Mouse (Mus musculus) hindbrain, embryonic 16.5 days (tissue): ENCODE results near the gene Adsl. TPM values are rescaled to one million over a fixed set of nuclear protein-coding genes. Genes with fewer than 3 reads are reported as not detected.
"Not testable (repeated sequence)": the region's sequence is repeated elsewhere in the genome, so short reads cannot be mapped to it uniquely, and the experiment has no call there.

Source experiments
- ATAC-seq: fragments of 200-750 bp; cut with Nextera tagmentation; 2 replicates; pipeline ENCODE4 v1.8.0; 2017; ENCODE audit warnings: moderate TSS enrichment, moderate library complexity
- H3K27ac ChIP-seq: fragments of 300-500 bp; sonication (generic); 2 replicates; pipeline ENCODE4 v1.5.1; 2014; ENCODE audit warnings: low read depth, mild to moderate bottlenecking, control low read depth, low read length, moderate library complexity
- H3K27me3 ChIP-seq: fragments of 300-500 bp; sonication (generic); replicated peaks from 2 replicates; pipeline ENCODE4 v1.6.1; 2014; ENCODE audit warnings: low read length; ENCODE audit not compliant: control insufficient read depth, insufficient read depth
- H3K36me3 ChIP-seq: fragments of 300-500 bp; sonication (generic); 2 replicates; pipeline ENCODE4 v1.6.1; 2014; ENCODE audit warnings: mild to moderate bottlenecking, low read length, moderate library complexity, mixed read lengths; ENCODE audit not compliant: control insufficient read depth, insufficient read depth
- H3K4me1 ChIP-seq: fragments of 300-500 bp; sonication (generic); 2 replicates; pipeline ENCODE4 v1.6.1; 2014; ENCODE audit warnings: low read depth, low read length; ENCODE audit not compliant: control insufficient read depth, insufficient read depth
- H3K4me2 ChIP-seq: fragments of 300-500 bp; sonication (generic); 2 replicates; pipeline ENCODE4 v1.6.1; 2014; ENCODE audit warnings: mild to moderate bottlenecking, low read length, control low read depth, moderate library complexity
- H3K4me3 ChIP-seq: fragments of 300-500 bp; sonication (generic); 2 replicates; pipeline ENCODE4 v1.5.1; 2014; ENCODE audit warnings: mild to moderate bottlenecking, low read length, control low read depth, moderate library complexity
- H3K9ac ChIP-seq: fragments of 300-500 bp; sonication (generic); 2 replicates; pipeline ENCODE4 v1.6.1; 2014; ENCODE audit warnings: low read depth, mild to moderate bottlenecking, control low read depth, low read length, moderate library complexity
- H3K9me3 ChIP-seq: fragments of 300-500 bp; sonication (generic); 2 replicates; pipeline ENCODE4 v1.6.1; 2014; ENCODE audit warnings: mild to moderate bottlenecking, low read length, moderate library complexity; ENCODE audit not compliant: control insufficient read depth
- WGBS: fragments of 180-500 bp; shearing (Covaris S2); extraction: QIAGEN DNeasy Blood & Tissue Kit; methylation state at CpG from one replicate; pipeline ENCODE4 v1.1.7; 2014; 5-methylcytosine and 5-hydroxymethylcytosine counted together
- polyA plus RNA-seq: library from polyadenylated mRNA; unstranded; fragments of >200 nt; fragmentation: Nextera tagmentation; extraction: Ambion mirVana; gene quantifications from 2 replicates; pipeline ENCODE4 v1.2.1, GENCODE M21; 2015

Adsl gene
- polyA plus RNA-seq, 1 experiment from 2014 or later = 116 TPM

GRCm38 (mm10) chr15:80915850-80916249 is 32.4 kb upstream of the Adsl start:
- Histone ChIP-seq H3K27ac (no peak overlapping the region), H3K9ac (no peak overlapping the region), H3K9me3 (no peaks in the 10 kb centered on the region), H3K4me2 (no peak overlapping the region), H3K4me3 (no peak overlapping the region), H3K36me3 (peaks cover 45% of the 10 kb centered on the region), H3K27me3 (no peaks in the 10 kb centered on the region), H3K4me1 (no peaks in the 10 kb centered on the region)
- WGBS = 82% methylated on average over 2 of the region's 2 CpGs
- ATAC-seq = no peak

DNA sequence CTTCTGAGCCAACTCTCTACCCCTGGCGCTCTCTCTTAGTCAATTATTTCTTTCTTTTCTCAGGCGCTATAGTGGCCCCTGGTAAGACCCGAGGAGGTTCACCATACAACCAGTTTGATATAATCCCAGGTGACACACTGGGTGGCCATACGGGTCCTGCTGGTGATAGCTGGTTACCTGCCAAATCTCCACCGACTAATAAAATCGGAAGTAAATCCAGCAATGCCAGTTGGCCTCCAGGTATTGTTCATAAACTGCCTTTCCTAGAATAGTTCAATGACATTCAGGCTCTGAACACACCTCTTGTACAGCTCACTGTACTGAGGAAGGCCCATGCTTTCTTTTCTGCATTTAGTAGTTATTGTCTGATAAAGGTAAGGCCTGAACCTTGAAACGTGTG is 31.7 kb upstream of the Adsl start:
- peaks cover 44% of the 10 kb centered on the region for H3K36me3 ChIP-seq

DNA sequence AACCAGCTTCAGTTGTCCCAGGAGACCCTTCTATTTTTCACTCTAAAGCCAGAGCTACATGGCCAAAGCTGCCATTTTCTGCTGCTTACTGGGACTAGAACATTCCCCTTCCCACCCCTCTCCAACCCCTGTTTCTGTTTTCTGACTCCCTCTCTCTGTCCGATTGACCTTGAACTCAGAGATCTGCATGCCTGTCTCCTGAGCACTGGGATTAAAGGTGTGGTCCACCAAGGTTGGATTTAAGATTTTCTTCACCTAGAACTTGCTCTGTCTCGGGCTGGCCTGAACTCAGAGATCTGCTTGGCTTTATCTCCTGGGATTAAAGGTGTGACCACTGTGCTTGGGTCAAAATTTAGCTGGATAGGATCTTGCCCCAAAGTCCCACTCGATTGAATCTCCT is 27.9 kb upstream of the Adsl start:
- ATAC-seq = no peak
- 98% methylated on average over 3 of the region's 3 CpGs for WGBS
- no peaks in the 10 kb centered on the region for H3K4me1 ChIP-seq
- H3K36me3 ChIP-seq = peaks cover 38% of the 10 kb centered on the region
- H3K4me3 ChIP-seq = no peak overlapping the region
- H3K9ac ChIP-seq = no peak overlapping the region
- no peaks in the 10 kb centered on the region for H3K9me3 ChIP-seq
- no peak overlapping the region for H3K4me2 ChIP-seq
- no peaks in the 10 kb centered on the region for H3K27me3 ChIP-seq
- no peak overlapping the region for H3K27ac ChIP-seq

More for the DNA sequence above, 31.7 kb upstream of the Adsl start:
- WGBS = 90% methylated on average over 7 of the region's 7 CpGs
- Histone ChIP-seq H3K27ac (no peak overlapping the region), H3K4me3 (no peak overlapping the region), H3K4me1 (no peaks in the 10 kb centered on the region), H3K27me3 (no peaks in the 10 kb centered on the region), H3K9ac (no peak overlapping the region), H3K4me2 (no peak overlapping the region), H3K9me3 (no peaks in the 10 kb centered on the region)
- ATAC-seq = no peak

DNA sequence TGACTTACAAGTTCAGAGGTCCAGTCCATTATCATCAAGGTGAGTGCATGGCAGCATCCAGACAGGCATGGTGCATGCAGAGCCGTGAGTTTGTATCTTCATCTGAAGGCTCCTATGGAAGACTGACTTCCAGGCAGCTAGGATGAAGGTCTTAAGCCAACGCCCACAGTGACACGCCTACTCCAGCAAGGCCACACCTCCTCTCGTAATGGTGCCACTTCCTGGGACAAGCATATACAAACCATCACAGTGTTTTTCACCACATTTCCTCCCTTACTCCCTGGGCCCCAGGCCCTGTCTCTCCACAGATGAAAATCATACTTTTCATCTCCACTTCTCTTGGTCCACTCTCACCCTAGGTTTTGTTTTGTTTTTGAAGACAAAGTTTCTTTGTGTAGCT is 26.5 kb upstream of the Adsl start:
- Histone ChIP-seq H3K4me1 (no peaks in the 10 kb centered on the region), H3K27ac (no peak overlapping the region), H3K9me3 (no peaks in the 10 kb centered on the region), H3K4me3 (no peak overlapping the region), H3K4me2 (no peak overlapping the region), H3K36me3 (peaks cover 40% of the 10 kb centered on the region), H3K9ac (no peak overlapping the region), H3K27me3 (no peaks in the 10 kb centered on the region)
- ATAC-seq = no peak
- 86% methylated on average over 4 of the region's 4 CpGs for WGBS

DNA sequence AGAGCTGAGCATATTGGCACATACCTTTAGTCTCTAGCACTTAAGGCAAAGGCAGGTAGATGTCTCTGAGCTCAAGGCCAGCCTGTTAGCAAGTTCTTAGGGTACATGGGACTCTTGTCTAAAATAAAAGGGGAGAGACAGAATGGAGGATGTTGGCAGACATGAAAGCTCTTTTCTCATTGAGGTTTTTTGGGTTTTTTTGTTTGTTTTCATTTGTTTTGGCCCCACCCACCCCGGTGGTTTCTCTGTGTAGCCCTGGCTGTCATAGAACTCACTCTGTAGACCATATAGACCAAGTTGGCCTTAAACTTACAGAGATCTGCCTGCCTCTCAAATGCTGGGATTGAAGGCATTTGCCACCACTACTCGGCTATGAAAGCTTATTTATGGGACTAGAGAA is 24.1 kb upstream of the Adsl start:
- H3K9ac ChIP-seq = no peak overlapping the region
- no peak overlapping the region for H3K4me3 ChIP-seq
- no peaks in the 10 kb centered on the region for H3K9me3 ChIP-seq
- no peak overlapping the region for H3K27ac ChIP-seq
- H3K4me2 ChIP-seq = no peak overlapping the region
- 94% methylated on average over 2 of the region's 2 CpGs for WGBS
- no peak for ATAC-seq
- no peaks in the 10 kb centered on the region for H3K4me1 ChIP-seq
- no peaks in the 10 kb centered on the region for H3K27me3 ChIP-seq
- H3K36me3 ChIP-seq = peaks cover 36% of the 10 kb centered on the region

DNA sequence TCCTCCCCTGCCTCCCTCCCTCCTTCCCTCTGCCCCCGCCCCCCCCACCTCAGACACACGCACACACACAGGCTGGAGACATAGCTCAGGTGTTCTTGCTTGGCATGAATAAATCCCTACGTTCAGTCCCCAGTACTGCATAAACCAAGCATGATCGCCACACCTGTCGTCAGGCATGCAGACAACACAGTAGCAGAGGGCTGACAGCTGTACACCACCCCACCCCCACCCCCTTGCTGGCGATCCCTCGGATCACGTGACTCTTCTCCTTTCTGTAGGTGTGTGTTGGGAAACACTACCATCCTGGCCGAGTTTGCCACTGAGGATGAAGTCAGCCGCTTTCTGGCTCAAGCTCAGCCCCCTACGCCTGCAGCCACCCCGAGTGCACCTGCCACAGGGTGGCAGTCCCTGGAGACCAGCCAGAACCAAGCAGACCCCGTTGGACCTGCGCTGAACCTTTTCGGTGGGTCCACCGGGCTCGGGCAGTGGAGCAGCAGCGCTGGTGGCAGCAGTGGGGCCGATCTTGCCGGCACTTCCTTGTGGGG is 19.4 kb upstream of the Adsl start:
- ATAC-seq = no peak; the same call in 1 of the 2 replicates
- WGBS = 82% methylated on average over 20 of the region's 20 CpGs
- no peaks in the 10 kb centered on the region for H3K4me1 ChIP-seq
- no peaks in the 10 kb centered on the region for H3K9me3 ChIP-seq
- H3K4me3 ChIP-seq = no peak overlapping the region
- H3K4me2 ChIP-seq = no peak overlapping the region
- no peak overlapping the region for H3K9ac ChIP-seq
- no peak overlapping the region for H3K27ac ChIP-seq
- peaks cover 28% of the 10 kb centered on the region for H3K36me3 ChIP-seq
- no peaks in the 10 kb centered on the region for H3K27me3 ChIP-seq

GRCm38 (mm10) chr15:80930048-80930571 is 18.2 kb upstream of the Adsl start:
- H3K4me3 ChIP-seq = no peak overlapping the region
- ATAC-seq = no peak
- 31% methylated on average over 13 of the region's 16 CpGs for WGBS
- peaks cover 27% of the 10 kb centered on the region for H3K36me3 ChIP-seq
- H3K9me3 ChIP-seq = no peaks in the 10 kb centered on the region
- H3K27ac ChIP-seq = no peak overlapping the region
- H3K27me3 ChIP-seq = no peaks in the 10 kb centered on the region
- H3K4me2 ChIP-seq = no peak overlapping the region
- no peaks in the 10 kb centered on the region for H3K4me1 ChIP-seq
- no peak overlapping the region for H3K9ac ChIP-seq

GRCm38 (mm10) chr15:80930676-80931320 is 17.5 kb upstream of the Adsl start:
- H3K36me3 ChIP-seq = peaks cover 24% of the 10 kb centered on the region
- WGBS = 89% methylated on average over 23 of the region's 23 CpGs
- H3K4me3 ChIP-seq, H3K9me3 ChIP-seq, H3K4me1 ChIP-seq, H3K27ac ChIP-seq, H3K9ac ChIP-seq, H3K4me2 ChIP-seq, ATAC-seq, H3K27me3 ChIP-seq: not testable (repeated sequence)

GRCm38 (mm10) chr15:80931345-80931960 is 16.8 kb upstream of the Adsl start:
- Histone ChIP-seq H3K36me3 (peaks cover 19% of the 10 kb centered on the region), H3K4me3 (no peak overlapping the region), H3K9me3 (no peaks in the 10 kb centered on the region), H3K27ac (no peak overlapping the region), H3K4me1 (no peaks in the 10 kb centered on the region), H3K27me3 (no peaks in the 10 kb centered on the region), H3K4me2 (no peak overlapping the region), H3K9ac (no peak overlapping the region)
- ATAC-seq = no peak
- WGBS = 95% methylated on average over 9 of the region's 9 CpGs
